Mouse (Mus musculus): ENCODE results near the gene Pfkfb1. TPM values are rescaled to one million over a fixed set of nuclear protein-coding genes. Genes with fewer than 3 reads are reported as not detected.

Pfkfb1 gene
- total and polyA plus RNA-seq, 3 experiments: 7.5 to 12.4 (median 7.6) TPM

GRCm38 (mm10) chrX:150551986-150552385, 36.0 kb upstream of the Pfkfb1 start:
- dilution Hi-C loops (cut with MboI; ENCODE audit: extremely low pct_ligation_motif_present, extremely low pct_unique_long_range_greater_than_20kb, low sequenced_read_pairs) (no loop called here), in situ Hi-C loops (cut with MboI; ENCODE audit: low pct_ligation_motif_present, low pct_unique_long_range_greater_than_20kb, low sequenced_read_pairs) (no loop called here)
- TF ChIP-seq E2F4 (IDR thresholded peaks at IDR 0.05; ENCODE audit: insufficient replicate concordance, low read depth, low read length): no peak
- Histone ChIP-seq H3K4me3 (replicated peaks in 1 of 3; ENCODE audit: low read depth in 2 of 3, low read length in 2 of 3, poor library complexity in 1 of 3) (no peak overlapping the region), H3K27ac (ENCODE audit: insufficient read depth, low read depth) (no peak overlapping the region), H3K27me3 (replicated peaks) (no peaks in the 10 kb centered on the region), H3K9ac (ENCODE audit: insufficient read depth, low read depth) (no peak overlapping the region), H3K4me1 (ENCODE audit: control insufficient read depth in 1 of 2, insufficient read depth in 2 of 2) (no peaks in the 10 kb centered on the region), H3K9me3 (replicated peaks; ENCODE audit: low read length) (no peaks in the 10 kb centered on the region), H3K79me2 (replicated peaks; ENCODE audit: control insufficient read depth, extremely low read depth, insufficient read depth, poor library complexity, severe bottlenecking) (no peaks in the 10 kb centered on the region), H3K36me3 (replicated peaks in 1 of 2; ENCODE audit: control insufficient read depth in 1 of 2, insufficient read depth in 1 of 2, low read length in 1 of 2) (peaks cover 3 to 29% of the 10 kb centered on the region in 2 experiments), H3K4me2 (ENCODE audit: insufficient read depth, low read depth, poor library complexity, severe bottlenecking) (no peak overlapping the region)
- DNase-seq (ENCODE audit: extremely low read depth): no peak

GRCm38 (mm10) chrX:150554032-150554431, 34.0 kb upstream of the Pfkfb1 start:
- H3K79me2 ChIP-seq (replicated peaks; ENCODE audit: control insufficient read depth, extremely low read depth, insufficient read depth, poor library complexity, severe bottlenecking): no peaks in the 10 kb centered on the region
- dilution Hi-C loops (cut with MboI; ENCODE audit: extremely low pct_ligation_motif_present, extremely low pct_unique_long_range_greater_than_20kb, low sequenced_read_pairs): no loop called here
- no peak overlapping the region for H3K9ac ChIP-seq (ENCODE audit: insufficient read depth, low read depth)
- TF ChIP-seq RCOR1 (conservative IDR thresholded peaks at IDR 0.05; ENCODE audit: low read depth, low read length): no peak
- TF ChIP-seq E2F4 (IDR thresholded peaks at IDR 0.05; ENCODE audit: insufficient replicate concordance, low read depth, low read length): no peak
- TF ChIP-seq ETS1 (conservative IDR thresholded peaks at IDR 0.05; ENCODE audit: low read depth, low read length): no peak
- no peak for TF ChIP-seq ELF1 (IDR thresholded peaks at IDR 0.05; ENCODE audit: low read depth, low read length)
- no peak for TF ChIP-seq CHD2 (IDR thresholded peaks at IDR 0.05; ENCODE audit: low read length)
- TF ChIP-seq USF2 (conservative IDR thresholded peaks at IDR 0.05; ENCODE audit: low read depth, low read length): no peak
- TF ChIP-seq ZC3H11A (IDR thresholded peaks at IDR 0.05; ENCODE audit: low read depth, low read length): no peak
- no peak for TF ChIP-seq MYC (IDR thresholded peaks at IDR 0.05; ENCODE audit: low read depth, low read length)
- TF ChIP-seq BHLHE40 (IDR thresholded peaks at IDR 0.05; ENCODE audit: low read depth, low read length): no peak
- TF ChIP-seq KAT2A (IDR thresholded peaks at IDR 0.05; ENCODE audit: insufficient replicate concordance, low read length): no peak
- TF ChIP-seq NRF1 (IDR thresholded peaks at IDR 0.05; ENCODE audit: low read depth, low read length): no peak
- TF ChIP-seq MEF2A (IDR thresholded peaks at IDR 0.05; ENCODE audit: borderline replicate concordance, low read depth, low read length): no peak
- no peak for TF ChIP-seq SMC3 (IDR thresholded peaks at IDR 0.05; ENCODE audit: low read depth, low read length)
- TF ChIP-seq GABPA (IDR thresholded peaks at IDR 0.05; ENCODE audit: insufficient replicate concordance, low read depth, low read length): no peak
- TF ChIP-seq CHD1 (IDR thresholded peaks at IDR 0.05; ENCODE audit: low read depth, low read length): no peak
- no peaks in the 10 kb centered on the region for H3K27me3 ChIP-seq (replicated peaks)
- H3K27ac ChIP-seq (ENCODE audit: insufficient read depth, low read depth): no peak overlapping the region
- H3K9me3 ChIP-seq (replicated peaks; ENCODE audit: low read length): no peaks in the 10 kb centered on the region
- H3K36me3 ChIP-seq (replicated peaks in 1 of 2; ENCODE audit: control insufficient read depth in 1 of 2, insufficient read depth in 1 of 2, low read length in 1 of 2): peaks cover 3 to 36% of the 10 kb centered on the region in 2 experiments
- no peak overlapping the region for H3K4me3 ChIP-seq (replicated peaks in 1 of 3; ENCODE audit: low read depth in 2 of 3, low read length in 2 of 3, poor library complexity in 1 of 3)
- no peak for DNase-seq (ENCODE audit: extremely low read depth)
- in situ Hi-C loops (cut with MboI; ENCODE audit: low pct_ligation_motif_present, low pct_unique_long_range_greater_than_20kb, low sequenced_read_pairs): no loop called here
- H3K4me2 ChIP-seq (ENCODE audit: insufficient read depth, low read depth, poor library complexity, severe bottlenecking): no peak overlapping the region
- no peaks in the 10 kb centered on the region for H3K4me1 ChIP-seq (ENCODE audit: control insufficient read depth in 1 of 2, insufficient read depth in 2 of 2)

Data from CH12.LX (cell line).